Mouse (Mus musculus) mesoderm, embryonic 11.5 days (tissue): Measurements from ENCODE around the gene Tbc1d10c.
A peak's percentile ranks its signal among the peaks of the same experiment; 100 is the strongest.

Source experiments
- DNase-seq: peaks from one replicate; pipeline ENCODE4 v3.0.0-alpha.2; 2012; ENCODE audit warnings: low read depth, low spot score

Tbc1d10c gene

GRCm38 (mm10) chr19:4190831-4191334 is at the start of gene Tbc1d10c:
Tbc1d10c (minus strand) TSS chr19:4191284.
- DNase-seq: no peak

- DNase-seq: peak; percentile 74
Measured at GRCm38 (mm10) chr19:4240247-4240668, 49.2 kb upstream of the Tbc1d10c start.

GRCm38 (mm10) chr19:4234548-4234947 is 43.5 kb upstream of the Tbc1d10c start:
- no peak for DNase-seq

- DNase-seq: no peak
Measured at GRCm38 (mm10) chr19:4232651-4233050, 41.6 kb upstream of the Tbc1d10c start.

GRCm38 (mm10) chr19:4232186-4232572 is 41.1 kb upstream of the Tbc1d10c start:
- no peak for DNase-seq

- DNase-seq: peak; percentile 93
Measured at GRCm38 (mm10) chr19:4231253-4232185, 40.4 kb upstream of the Tbc1d10c start, which contains the start of gene Pold4. Pold4 (plus strand) TSS chr19:4231899.

GRCm38 (mm10) chr19:4230415-4230814 is 39.3 kb upstream of the Tbc1d10c start:
- no peak for DNase-seq

GRCm38 (mm10) chr19:4229451-4230076 is 38.5 kb upstream of the Tbc1d10c start:
- no peak for DNase-seq

GRCm38 (mm10) chr19:4228891-4229290 is 37.8 kb upstream of the Tbc1d10c start:
- DNase-seq: no peak

- DNase-seq: peak; percentile 87
Measured at GRCm38 (mm10) chr19:4227894-4228678, 37.0 kb upstream of the Tbc1d10c start.

GRCm38 (mm10) chr19:4227446-4227845 is 36.4 kb upstream of the Tbc1d10c start:
- no peak for DNase-seq

GRCm38 (mm10) chr19:4226779-4227178 is 35.7 kb upstream of the Tbc1d10c start:
- no peak for DNase-seq

- no peak for DNase-seq
Measured at GRCm38 (mm10) chr19:4222165-4222564, 31.1 kb upstream of the Tbc1d10c start.

- no peak for DNase-seq
Measured at GRCm38 (mm10) chr19:4220957-4221743, 30.1 kb upstream of the Tbc1d10c start.

- no peak for DNase-seq
Measured at GRCm38 (mm10) chr19:4220416-4220815, 29.3 kb upstream of the Tbc1d10c start.

GRCm38 (mm10) chr19:4219943-4220342 is 28.9 kb upstream of the Tbc1d10c start:
- no peak for DNase-seq

GRCm38 (mm10) chr19:4218784-4219183 is 27.7 kb upstream of the Tbc1d10c start:
- no peak for DNase-seq

- DNase-seq: no peak
Measured at GRCm38 (mm10) chr19:4218293-4218692, 27.2 kb upstream of the Tbc1d10c start.

GRCm38 (mm10) chr19:4217855-4218254 is 26.8 kb upstream of the Tbc1d10c start:
- no peak for DNase-seq

GRCm38 (mm10) chr19:4217140-4217539 is 26.1 kb upstream of the Tbc1d10c start:
- DNase-seq: no peak
